Mouse (Mus musculus) right cerebral cortex, postnatal 36 days (tissue): ENCODE results near the gene Eif3m.

ENCODE experiments used
- DNase-seq, 2 experiments: peaks; one replicate each; pipeline ENCODE4 v3.0.0; 2022; ENCODE audit warnings: low spot score in 2 of 2, mixed read lengths in 1 of 2

Gene Eif3m

GRCm38 (mm10) chr2:105016192-105016966 lies 501 bp downstream of the Eif3m start:
- no peak for DNase-seq

GRCm38 (mm10) chr2:105007236-105007635 lies 9.6 kb downstream of the Eif3m start:
- DNase-seq = no peak

GRCm38 (mm10) chr2:104996201-104996600 lies 20.7 kb downstream of the Eif3m start:
- no peak for DNase-seq

- DNase-seq = no peak
Observed at GRCm38 (mm10) chr2:104994436-104994835, 22.4 kb downstream of the Eif3m start.

GRCm38 (mm10) chr2:104988974-104989373 lies 27.9 kb downstream of the Eif3m start:
- no peak for DNase-seq

- no peak for DNase-seq
Observed at GRCm38 (mm10) chr2:104985796-104986195, 31.1 kb downstream of the Eif3m start.

GRCm38 (mm10) chr2:104981712-104982111 lies 35.2 kb downstream of the Eif3m start:
- DNase-seq = no peak

- no peak for DNase-seq
Observed at GRCm38 (mm10) chr2:104964492-104964891, 52.4 kb downstream of the Eif3m start.
